In the genomic region with DNA sequence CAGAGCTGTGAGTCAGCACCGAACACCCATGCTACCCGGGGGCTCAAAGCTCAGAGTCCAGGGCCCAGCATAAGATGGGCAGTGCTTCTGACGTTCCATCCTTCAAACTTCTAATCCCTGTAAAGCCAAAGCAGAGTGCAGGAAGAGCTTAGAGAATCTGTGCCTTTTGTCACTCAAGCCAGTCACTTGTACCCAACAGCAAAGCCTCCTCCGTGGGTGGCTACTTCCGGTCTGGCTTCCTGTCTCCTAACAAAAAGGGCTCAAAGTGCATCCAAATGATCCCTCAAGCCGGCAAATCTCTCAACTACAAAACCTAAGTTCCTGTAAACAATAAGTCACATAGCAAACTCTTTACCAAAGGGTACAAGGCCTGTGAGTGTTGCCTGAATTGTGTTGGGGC, we compare ENCODE assay signal across 20 mouse cellular contexts. TPM values are rescaled to one million over a fixed set of nuclear protein-coding genes. Genes with fewer than 3 reads are reported as not detected.
DNase-seq lines count a peak whose midpoint lies in the region; TF ChIP-seq lines count a peak whose summit lies in the region.
"Had no signal": no experiment of that assay in that cellular context is flagged by ENCODE, and none has a peak within 500 bp of the region (broad histone marks: within the 10 kb centered on the region; RNA-seq: fewer than 3 reads in every experiment).

No protein-coding gene starts in this region.

- DNase-seq in heart, adult 11 months = peak; percentile 96
- no peak for DNase-seq in heart, postnatal 25 days (ENCODE audit: low spot score)
- no peak for DNase-seq in thymus, adult 2 months
- no peak for DNase-seq in thymus, adult 18-20 months
- DNase-seq in limb, embryonic 10.5 days (ENCODE audit: low spot score) = no peak
- DNase-seq in adrenal gland, adult 18-20 months (ENCODE audit: low spot score in 2 of 2) = no peak
- no peak for DNase-seq in gastrocnemius, postnatal 10 days
- DNase-seq: adrenal gland, adult 2 months; cerebellum, adult 8-10 months; gastrocnemius, postnatal 14 days; heart, postnatal 14 days; liver; liver, postnatal 0 days; lung, postnatal 36 days had no signal

- TF ChIP-seq CTCF in thymus, adult 2 months (IDR thresholded peaks at IDR 0.05; ENCODE audit: borderline replicate concordance, control insufficient read depth, extremely low read depth, insufficient read depth, low read length, poor library complexity) = no peak
- TF ChIP-seq CTCF in small intestine, adult 2 months (IDR thresholded peaks at IDR 0.05; ENCODE audit: extremely low read depth, insufficient read length, insufficient replicate concordance, low read depth, low read length) = no peak

- H3K9me3 ChIP-seq in limb, embryonic 10.5 days (replicated peaks) = no peaks in the 10 kb centered on the region
- H3K9me3 ChIP-seq: embryonic facial prominence, embryonic 13.5 days; hindbrain, embryonic 15.5 days; midbrain, embryonic 10.5 days; neural tube, embryonic 13.5 days had no signal

- peak overlapping the region; percentile 1; the same call in 1 of the 2 replicates for H3K27ac ChIP-seq in thymus, adult 2 months (ENCODE audit: control insufficient read depth, insufficient read depth, low read length)
- H3K27ac ChIP-seq in small intestine, adult 2 months (ENCODE audit: insufficient read depth, low read depth, low read length) = peak overlapping the region; percentile 70; the same call in 1 of the 2 replicates
- no peak overlapping the region for H3K27ac ChIP-seq in limb, embryonic 10.5 days
- H3K27ac ChIP-seq: embryonic facial prominence, embryonic 13.5 days; hindbrain, embryonic 15.5 days; midbrain, embryonic 10.5 days; neural tube, embryonic 13.5 days had no signal

- no peak for TF ChIP-seq POLR2A in thymus, adult 2 months (IDR thresholded peaks at IDR 0.05; ENCODE audit: control insufficient read depth, extremely low read depth, insufficient read depth, low read length, poor library complexity)
- no peak for TF ChIP-seq POLR2A in small intestine, adult 2 months (IDR thresholded peaks at IDR 0.05; ENCODE audit: low read depth, low read length)

- 41% methylated on average over 6 of the region's 6 CpGs for WGBS in thymus, adult 2 months
- WGBS in small intestine, adult 2 months = 34% methylated on average over 6 of the region's 6 CpGs
- 87% methylated on average over 6 of the region's 6 CpGs for WGBS in limb, embryonic 10.5 days

- H3K36me3 ChIP-seq in thymus, adult 2 months (ENCODE audit: control insufficient read depth, insufficient read depth, low read length) = no peaks in the 10 kb centered on the region
- no peaks in the 10 kb centered on the region for H3K36me3 ChIP-seq in small intestine, adult 2 months (ENCODE audit: control insufficient read depth, insufficient read depth, low read length)
- no peaks in the 10 kb centered on the region for H3K36me3 ChIP-seq in limb, embryonic 10.5 days
- H3K36me3 ChIP-seq: embryonic facial prominence, embryonic 13.5 days; hindbrain, embryonic 15.5 days; neural tube, embryonic 13.5 days had no signal

- H3K4me1 ChIP-seq in thymus, adult 2 months (replicated peaks; ENCODE audit: control insufficient read depth, insufficient read depth, low read length) = peaks cover 6% of the 10 kb centered on the region
- H3K4me1 ChIP-seq in small intestine, adult 2 months (ENCODE audit: control insufficient read depth, insufficient read depth, insufficient read length, low read length) = peaks cover 11% of the 10 kb centered on the region; the same call in 1 of the 2 replicates
- peaks cover 21% of the 10 kb centered on the region for H3K4me1 ChIP-seq in limb, embryonic 10.5 days

- no peaks in the 10 kb centered on the region for H3K27me3 ChIP-seq in thymus, adult 2 months (ENCODE audit: control insufficient read depth, insufficient read depth, low read length)
- H3K27me3 ChIP-seq in small intestine, adult 2 months (ENCODE audit: control insufficient read depth, insufficient read depth, low read length) = no peaks in the 10 kb centered on the region
- no peaks in the 10 kb centered on the region for H3K27me3 ChIP-seq in limb, embryonic 10.5 days (ENCODE audit: low read depth, poor library complexity, severe bottlenecking)
- H3K27me3 ChIP-seq: embryonic facial prominence, embryonic 13.5 days; hindbrain, embryonic 15.5 days had no signal

- intact Hi-C loops in heart, postnatal 25 days (cut with DNase I) = no loop called here

- no peak overlapping the region for H3K4me3 ChIP-seq in thymus, adult 2 months (ENCODE audit: control insufficient read depth, insufficient read depth, low read length)
- H3K4me3 ChIP-seq in small intestine, adult 2 months (ENCODE audit: low read depth, low read length) = no peak overlapping the region
- no peak overlapping the region for H3K4me3 ChIP-seq in limb, embryonic 10.5 days
- H3K4me3 ChIP-seq: embryonic facial prominence, embryonic 13.5 days; hindbrain, embryonic 15.5 days; midbrain, embryonic 10.5 days; neural tube, embryonic 13.5 days had no signal

RNA-seq across cellular contexts. Expression of a gene that starts 2.3 kb away (rescaled TPM):
- 10 to 100 TPM; 56.5 to 58.1 TPM for total RNA-seq in heart, postnatal 25 days (2021)
- polyA plus RNA-seq in thymus, adult 2 months (2012; rRNA removed) = 25.9 and 27.2 TPM in 2 replicates
- polyA plus RNA-seq in small intestine, adult 2 months (2012; rRNA removed) = 3.7 and 8.3 TPM in 2 replicates
- 13.6 and 14.7 TPM in 2 replicates for polyA plus RNA-seq in limb, embryonic 10.5 days (2016; fragmentation: Nextera tagmentation; extraction: Ambion mirVana)
- total RNA-seq in adrenal gland, adult 18-20 months (2021) = 10 to 100 TPM; 35.7 to 46.8 TPM
- total RNA-seq in gastrocnemius, postnatal 10 days (2021) = 10 to 100 TPM; 22.7 to 23.9 TPM

RNA-seq across cellular contexts. Expression of a gene that starts 40.7 kb away (rescaled TPM):
- total RNA-seq in heart, postnatal 25 days (2021) = under 1 TPM in 1 of 2 experiments, not detected in 1; 0.05 TPM
- polyA plus RNA-seq in thymus, adult 2 months (2012; rRNA removed) = 0.03 TPM in 1 of 2 replicates, not detected in the other
- polyA plus RNA-seq in small intestine, adult 2 months (2012; rRNA removed) = 0.01 and 0.05 TPM in 2 replicates
- polyA plus RNA-seq in limb, embryonic 10.5 days (2016; fragmentation: Nextera tagmentation; extraction: Ambion mirVana) = 0.09 and 0.20 TPM in 2 replicates
- total RNA-seq in adrenal gland, adult 18-20 months (2021) = 1 to 10 TPM in 1 of 2 experiments, under 1 TPM in 1; 0.51 to 1.2 TPM
- under 1 TPM; 0.12 to 0.34 TPM for total RNA-seq in gastrocnemius, postnatal 10 days (2021)
- total RNA-seq: monocyte, adult 5-6 weeks had no signal
- polyA plus RNA-seq: liver, postnatal 0 days had no signal
